Comparison of ENCODE assay signal across 9 mouse cellular contexts in the genomic region with DNA sequence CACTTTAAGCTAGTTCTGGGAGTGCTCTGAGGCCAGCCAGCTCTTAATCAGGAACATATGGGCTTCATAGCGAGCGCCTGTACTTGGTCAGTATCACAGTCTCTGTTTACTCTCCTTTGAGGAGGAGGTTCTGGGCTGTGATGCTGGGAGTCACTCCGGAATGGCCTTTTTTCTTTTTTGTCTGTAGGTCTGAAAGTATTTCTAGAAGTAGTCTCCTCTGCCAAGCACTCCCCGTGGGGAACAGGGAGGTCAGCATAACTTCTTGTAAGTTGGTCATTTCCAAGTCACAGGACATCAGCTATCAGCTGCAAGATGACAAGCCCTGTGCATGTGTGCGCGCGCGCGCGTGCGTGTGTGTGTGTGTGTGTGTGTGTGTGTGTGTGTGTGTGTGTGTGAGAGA. TPM values are rescaled to one million over a fixed set of nuclear protein-coding genes. Genes with fewer than 3 reads are reported as not detected.
DNase-seq lines count a peak whose midpoint lies in the region; ATAC-seq lines count a peak whose summit lies in the region.
"Had no signal": no experiment of that assay in that cellular context is flagged by ENCODE, and none has a peak within 500 bp of the region (broad histone marks: within the 10 kb centered on the region; RNA-seq: fewer than 3 reads in every experiment).

No protein-coding gene starts in this region.

- 0 out of 2 replicates have a peak, but pooled peaks cover 9% of the 10 kb centered on the region for H3K4me1 ChIP-seq in midbrain, embryonic 12.5 days
- peaks cover 3% of the 10 kb centered on the region; the same call in 1 of the 2 replicates for H3K4me1 ChIP-seq in midbrain, embryonic 16.5 days (ENCODE audit: control insufficient read depth, insufficient read depth, low read length)
- H3K4me1 ChIP-seq in embryonic facial prominence, embryonic 10.5 days, result peaks cover 36% of the 10 kb centered on the region
- peaks cover 27% of the 10 kb centered on the region for H3K4me1 ChIP-seq in lung, embryonic 16.5 days (replicated peaks; ENCODE audit: control insufficient read depth, insufficient read depth, low read length)
- H3K4me1 ChIP-seq: liver, embryonic 15.5 days had no signal

- 81% methylated on average over 11 of the region's 11 CpGs for WGBS in midbrain, embryonic 12.5 days
- 87% methylated on average over 11 of the region's 11 CpGs for WGBS in midbrain, embryonic 16.5 days
- WGBS in embryonic facial prominence, embryonic 10.5 days, result 48% methylated on average over 11 of the region's 11 CpGs
- WGBS in lung, embryonic 16.5 days, result 60% methylated on average over 11 of the region's 11 CpGs

- intact Hi-C loops in heart, postnatal 10 days (cut with DNase I), result no loop called here

- ATAC-seq in midbrain, embryonic 12.5 days (ENCODE audit: low FRiP score, low read depth), result no peak
- ATAC-seq in midbrain, embryonic 16.5 days, result no peak
- peak; percentile 84 for ATAC-seq in lung, embryonic 16.5 days (ENCODE audit: low read depth)
- no peak for ATAC-seq in erythroblast, adult 5-6 weeks (replicated peaks; ENCODE audit: low FRiP score, poor library complexity, severe bottlenecking)

- no peaks in the 10 kb centered on the region for H3K36me3 ChIP-seq in midbrain, embryonic 12.5 days
- no peaks in the 10 kb centered on the region for H3K36me3 ChIP-seq in midbrain, embryonic 16.5 days (ENCODE audit: control insufficient read depth, insufficient read depth, low read length)
- H3K36me3 ChIP-seq in embryonic facial prominence, embryonic 10.5 days (replicated peaks), result peaks cover 63% of the 10 kb centered on the region
- peaks cover 21% of the 10 kb centered on the region for H3K36me3 ChIP-seq in lung, embryonic 16.5 days (ENCODE audit: control insufficient read depth, insufficient read depth, low read length)

- peak; percentile 72 for DNase-seq in embryonic facial prominence, embryonic 10.5 days (ENCODE audit: low spot score)
- DNase-seq in heart, postnatal 10 days, result peak; percentile 81 to 84
- DNase-seq in frontal cortex, adult 2 months (ENCODE audit: extremely low spot score in 1 of 2, low spot score in 1 of 2), result no peak
- no peak for DNase-seq in layer of hippocampus, adult 9-10 months (ENCODE audit: low spot score)

- no peaks in the 10 kb centered on the region for H3K9me3 ChIP-seq in midbrain, embryonic 12.5 days
- no peaks in the 10 kb centered on the region for H3K9me3 ChIP-seq in midbrain, embryonic 16.5 days (replicated peaks; ENCODE audit: control insufficient read depth, low read length, poor library complexity, severe bottlenecking)
- H3K9me3 ChIP-seq in embryonic facial prominence, embryonic 10.5 days, result no peaks in the 10 kb centered on the region
- no peaks in the 10 kb centered on the region for H3K9me3 ChIP-seq in lung, embryonic 16.5 days (ENCODE audit: control insufficient read depth, low read length)
- H3K9me3 ChIP-seq: liver, embryonic 15.5 days had no signal

- no peaks in the 10 kb centered on the region for H3K27me3 ChIP-seq in midbrain, embryonic 12.5 days
- H3K27me3 ChIP-seq in midbrain, embryonic 16.5 days (ENCODE audit: control insufficient read depth, insufficient read depth, low read depth, low read length), result no peaks in the 10 kb centered on the region
- no peaks in the 10 kb centered on the region for H3K27me3 ChIP-seq in embryonic facial prominence, embryonic 10.5 days (replicated peaks; ENCODE audit: low read depth, poor library complexity, severe bottlenecking)
- H3K27me3 ChIP-seq in lung, embryonic 16.5 days (ENCODE audit: control insufficient read depth, insufficient read depth, low read depth, low read length), result no peaks in the 10 kb centered on the region
- H3K27me3 ChIP-seq: liver, embryonic 15.5 days had no signal

- 0 out of 2 replicates have a peak overlapping the region, but pooled peaks have one; percentile 6 for H3K9ac ChIP-seq in midbrain, embryonic 12.5 days (replicated peaks)
- H3K9ac ChIP-seq in midbrain, embryonic 16.5 days (ENCODE audit: low read depth, low read length), result no peak overlapping the region
- H3K9ac ChIP-seq in lung, embryonic 16.5 days (ENCODE audit: low read length), result no peak overlapping the region
- H3K9ac ChIP-seq: liver, embryonic 15.5 days had no signal

- H3K4me3 ChIP-seq in midbrain, embryonic 12.5 days, result no peak overlapping the region
- no peak overlapping the region for H3K4me3 ChIP-seq in midbrain, embryonic 16.5 days (ENCODE audit: low read depth, low read length)
- H3K4me3 ChIP-seq in embryonic facial prominence, embryonic 10.5 days, result 0 out of 2 replicates have a peak overlapping the region, but pooled peaks have one; percentile 14
- H3K4me3 ChIP-seq in lung, embryonic 16.5 days (ENCODE audit: low read length), result no peak overlapping the region
- H3K4me3 ChIP-seq: liver, embryonic 15.5 days had no signal

- H3K4me2 ChIP-seq in midbrain, embryonic 12.5 days (replicated peaks), result no peak overlapping the region
- H3K4me2 ChIP-seq in midbrain, embryonic 16.5 days (ENCODE audit: low read length), result no peak overlapping the region
- no peak overlapping the region for H3K4me2 ChIP-seq in lung, embryonic 16.5 days (ENCODE audit: low read depth, low read length)
- H3K4me2 ChIP-seq: liver, embryonic 15.5 days had no signal

- H3K27ac ChIP-seq in midbrain, embryonic 12.5 days (replicated peaks), result 0 out of 2 replicates have a peak overlapping the region, but pooled peaks have one; percentile 10
- H3K27ac ChIP-seq in midbrain, embryonic 16.5 days (ENCODE audit: low read length), result no peak overlapping the region
- peak overlapping the region; percentile 88 for H3K27ac ChIP-seq in embryonic facial prominence, embryonic 10.5 days (replicated peaks)
- H3K27ac ChIP-seq in lung, embryonic 16.5 days (ENCODE audit: low read length), result peak overlapping the region; percentile 97
- H3K27ac ChIP-seq: liver, embryonic 15.5 days had no signal

RNA-seq across cellular contexts. Expression of gene Spc24, which starts 7.8 kb away (rescaled TPM):
- polyA plus RNA-seq in midbrain, embryonic 12.5 days (2016; fragmentation: Nextera tagmentation; extraction: Ambion mirVana), result 74.2 and 87.2 TPM in 2 replicates
- polyA plus RNA-seq in midbrain, embryonic 16.5 days (2015; fragmentation: Nextera tagmentation; extraction: Ambion mirVana), result 10.4 and 11.8 TPM in 2 replicates
- polyA plus RNA-seq in embryonic facial prominence, embryonic 10.5 days (2016; fragmentation: Nextera tagmentation; extraction: Ambion mirVana), result 187 TPM in 2 replicates
- total RNA-seq in heart, postnatal 10 days (2021), result 10 to 100 TPM; 11.9 to 14.5 TPM
- polyA plus RNA-seq in lung, embryonic 16.5 days (2015; fragmentation: Nextera tagmentation; extraction: Ambion mirVana), result 134 and 144 TPM in 2 replicates
- 3.3 and 3.8 TPM in 2 replicates for polyA plus RNA-seq in frontal cortex, adult 2 months (2012; rRNA removed)
- 28.0 and 63.8 TPM in 2 replicates for total RNA-seq in erythroblast, adult 5-6 weeks (2015; ENCODE audit: low replicate concordance)
- total RNA-seq in erythroblast, adult 5-6 weeks (2017; ENCODE audit: low replicate concordance), result 23.6 and 31.9 TPM in 2 replicates

RNA-seq across cellular contexts. Expression of gene Kank2, which starts 30.6 kb away (rescaled TPM):
- polyA plus RNA-seq in midbrain, embryonic 12.5 days (2016; fragmentation: Nextera tagmentation; extraction: Ambion mirVana), result 7.7 and 9.9 TPM in 2 replicates
- polyA plus RNA-seq in midbrain, embryonic 16.5 days (2015; fragmentation: Nextera tagmentation; extraction: Ambion mirVana), result 3.1 and 3.5 TPM in 2 replicates
- polyA plus RNA-seq in embryonic facial prominence, embryonic 10.5 days (2016; fragmentation: Nextera tagmentation; extraction: Ambion mirVana), result 15.3 and 17.8 TPM in 2 replicates
- 10 to 100 TPM; 49.5 to 51.9 TPM for total RNA-seq in heart, postnatal 10 days (2021)
- polyA plus RNA-seq in lung, embryonic 16.5 days (2015; fragmentation: Nextera tagmentation; extraction: Ambion mirVana), result 25.5 and 26.3 TPM in 2 replicates
- 7.9 and 8.0 TPM in 2 replicates for polyA plus RNA-seq in frontal cortex, adult 2 months (2012; rRNA removed)
- total RNA-seq in erythroblast, adult 5-6 weeks (2015; ENCODE audit: low replicate concordance), result 1.2 TPM in 1 of 2 replicates, not detected in the other
- total RNA-seq in erythroblast, adult 5-6 weeks (2017; ENCODE audit: low replicate concordance), result 0.09 TPM in 1 of 2 replicates, not detected in the other

RNA-seq across cellular contexts. Expression of gene Ldlr, which starts 44.6 kb away (rescaled TPM):
- 39.5 and 43.5 TPM in 2 replicates for polyA plus RNA-seq in midbrain, embryonic 12.5 days (2016; fragmentation: Nextera tagmentation; extraction: Ambion mirVana)
- 16.0 and 17.2 TPM in 2 replicates for polyA plus RNA-seq in midbrain, embryonic 16.5 days (2015; fragmentation: Nextera tagmentation; extraction: Ambion mirVana)
- 51.6 and 55.9 TPM in 2 replicates for polyA plus RNA-seq in embryonic facial prominence, embryonic 10.5 days (2016; fragmentation: Nextera tagmentation; extraction: Ambion mirVana)
- total RNA-seq in heart, postnatal 10 days (2021), result 10 to 100 TPM in 1 of 2 experiments, 1 to 10 TPM in 1; 8.5 to 10.7 TPM
- 33.4 and 36.0 TPM in 2 replicates for polyA plus RNA-seq in lung, embryonic 16.5 days (2015; fragmentation: Nextera tagmentation; extraction: Ambion mirVana)
- 13.4 and 14.4 TPM in 2 replicates for polyA plus RNA-seq in frontal cortex, adult 2 months (2012; rRNA removed)
- total RNA-seq in erythroblast, adult 5-6 weeks (2015; ENCODE audit: low replicate concordance), result 2.5 and 6.9 TPM in 2 replicates
- total RNA-seq in erythroblast, adult 5-6 weeks (2017; ENCODE audit: low replicate concordance), result 3.7 and 5.4 TPM in 2 replicates

Comparison
In these comparisons a context has a peak if more than half of its experiments do, and no peak if none do; other contexts are left out.
1. DNase-seq: peak in embryonic facial prominence, embryonic 10.5 days (single experiment) and heart, postnatal 10 days (2 of 2); none in frontal cortex, adult 2 months (0 of 2) and layer of hippocampus, adult 9-10 months (single experiment).